Mouse (Mus musculus) spleen, adult 2 months (tissue): Measurements from ENCODE around the gene Cyfip2.

ENCODE experiments used
- CTCF ChIP-seq: fragments of 200-500 bp; IDR thresholded peaks from 2 replicates; pipeline ENCODE4 v1.5.1; 2011; ENCODE audit warnings: mild to moderate bottlenecking, inconsistent platforms; ENCODE audit not compliant: insufficient read depth, insufficient read length, insufficient replicate concordance; ENCODE audit errors: extremely low read depth
- POLR2A ChIP-seq: fragments of 200-500 bp; IDR thresholded peaks from 2 replicates; pipeline ENCODE4 v1.6.1; 2011; ENCODE audit warnings: low read depth, low read length, inconsistent platforms

GRCm38 (mm10) chr11:46265031-46265786, 47.5 kb downstream of the Cyfip2 start:
- TF ChIP-seq POLR2A = no peak
- no peak for TF ChIP-seq CTCF
